Mouse (Mus musculus) stomach, postnatal 0 days (tissue): ENCODE data around the gene Plin5.

ENCODE experiments used
- CTCF ChIP-seq: IDR thresholded peaks from 2 replicates; pipeline ENCODE4 v1.5.1; 2016; ENCODE audit warnings: antibody characterized with exemption, low read depth, mild to moderate bottlenecking, moderate library complexity
- EP300 ChIP-seq: optimal IDR thresholded peaks from 2 replicates; pipeline ENCODE3; 2016; ENCODE audit warnings: antibody characterized with exemption

DNA sequence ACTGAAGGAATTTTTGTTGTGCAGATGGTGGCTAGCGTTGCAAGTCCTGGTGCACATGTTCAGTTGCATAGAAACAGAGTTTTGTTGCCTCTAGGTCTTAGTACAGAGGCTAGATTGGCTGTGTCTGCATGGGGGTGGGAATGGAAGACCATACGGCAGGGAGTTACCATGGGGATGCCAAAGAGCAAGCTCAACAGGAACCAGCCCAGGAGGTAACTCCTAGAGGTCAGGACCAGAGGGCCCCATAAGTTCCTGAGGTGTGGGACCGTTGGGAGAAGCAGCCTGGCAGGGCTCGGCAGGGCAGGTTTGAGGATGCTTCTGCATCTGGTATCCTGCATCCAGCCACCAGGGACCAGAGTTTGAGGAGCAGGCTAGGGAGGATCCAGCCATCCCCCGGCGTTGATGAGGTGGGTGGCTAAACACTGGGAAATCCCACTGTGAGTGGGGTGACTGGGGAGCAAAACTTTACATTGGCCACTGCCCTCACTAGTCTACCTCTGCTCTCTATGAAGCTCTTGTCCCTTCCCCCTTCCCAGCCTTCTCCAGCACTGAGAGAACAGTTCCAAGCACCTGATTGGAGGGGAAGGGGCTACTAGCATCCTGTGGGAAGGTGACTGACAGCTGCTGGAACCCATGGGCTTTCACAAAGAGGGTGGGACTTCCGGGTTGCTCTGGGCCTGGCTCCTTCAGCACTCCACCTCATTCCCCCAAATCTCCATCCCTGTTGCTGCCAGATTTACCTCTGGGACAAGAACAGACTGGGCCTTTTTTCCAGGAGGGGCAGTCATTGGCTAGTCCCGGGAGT lies 36.4 kb downstream of the Plin5 start:
- TF ChIP-seq CTCF = no peak
- TF ChIP-seq EP300 = no peak
